Mouse (Mus musculus) kidney, adult 2 months (tissue): ENCODE results near the gene Sqor.

Source experiments
- CTCF ChIP-seq: fragments of 200-500 bp; conservative IDR thresholded peaks from 2 replicates; pipeline ENCODE4 v1.5.1; 2011; ENCODE audit warnings: low read depth, mild to moderate bottlenecking, control low read depth, low read length, moderate library complexity, mixed read lengths; ENCODE audit not compliant: insufficient read depth, insufficient read length
- POLR2A ChIP-seq: fragments of 200-500 bp; IDR thresholded peaks from one replicate; pipeline ENCODE4 v1.6.1; 2011; ENCODE audit warnings: low read depth, low read length, control low read depth

DNA sequence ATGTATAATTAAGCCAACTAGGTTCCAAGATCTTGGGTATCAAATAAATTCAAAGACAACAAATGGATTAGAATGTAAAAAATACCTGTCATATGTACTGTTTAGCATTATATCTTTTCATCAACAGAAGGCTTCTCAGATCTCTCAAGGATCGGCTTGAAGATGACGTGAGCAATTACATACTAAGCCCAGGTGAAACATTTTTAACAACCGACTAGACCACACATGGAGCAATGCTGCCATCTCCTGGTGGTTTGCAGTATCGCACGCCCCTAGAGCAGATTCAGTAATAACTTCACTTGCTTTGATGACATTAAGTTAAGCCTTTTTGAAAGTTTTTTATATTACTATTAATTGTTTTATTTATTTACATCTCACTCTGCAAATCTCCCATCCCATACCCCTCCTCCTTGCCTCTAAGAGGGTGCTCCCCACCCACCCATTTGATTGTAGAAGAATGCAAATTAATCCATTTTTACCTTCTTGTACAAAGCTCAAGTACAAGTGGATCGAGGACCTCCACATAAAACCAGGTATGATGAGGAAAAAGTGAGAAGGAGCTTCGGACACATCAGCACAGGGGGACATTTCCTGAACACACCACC, 11.2 kb upstream of the Sqor start:
- TF ChIP-seq POLR2A (no peak), CTCF (peak; percentile 97)
